Mouse (Mus musculus) cerebellum, postnatal 10 days (tissue): Measurements from ENCODE around the gene Gm5800.
"Not testable (repeated sequence)": the region's sequence is repeated elsewhere in the genome, so short reads cannot be mapped to it uniquely, and the experiment has no call there.

ENCODE experiments used
- DNase-seq, 2 experiments: peaks; one replicate each; pipeline ENCODE4 v3.0.0; 2021; ENCODE audit warnings: mixed read lengths in 2 of 2

Gm5800 gene

GRCm38 (mm10) chr14:51717083-51717482 is at the start of gene Gm5800:
Gene Gm5800 (minus strand): TSS chr14:51717183.
- DNase-seq = no peak

GRCm38 (mm10) chr14:51755944-51756343 is 39.0 kb upstream of the Gm5800 start:
- DNase-seq = no peak

- DNase-seq = peak; percentile 9 to 11
Observed at GRCm38 (mm10) chr14:51740347-51741170, 23.6 kb upstream of the Gm5800 start.

GRCm38 (mm10) chr14:51739150-51739993 is 22.4 kb upstream of the Gm5800 start:
- peak in 1 of 2 experiments; percentile 1 for DNase-seq

GRCm38 (mm10) chr14:51738411-51739149 is 21.6 kb upstream of the Gm5800 start:
- peak in 1 of 2 experiments; percentile 1 for DNase-seq

GRCm38 (mm10) chr14:51737967-51738366 is 21.0 kb upstream of the Gm5800 start:
- no peak for DNase-seq

GRCm38 (mm10) chr14:51695368-51695767 is 21.6 kb downstream of the Gm5800 start, which contains the start of gene Gm17079:
Gene Gm17079 (minus strand): TSS chr14:51695468.
- DNase-seq = not testable (repeated sequence)

GRCm38 (mm10) chr14:51677269-51677668 is 39.7 kb downstream of the Gm5800 start:
- no peak for DNase-seq
